Comparison of ENCODE assay signal across 21 mouse cellular contexts in genomic region chr2:67488465-67489127, GRCm38 (mm10). TPM values are rescaled to one million over a fixed set of nuclear protein-coding genes. Genes with fewer than 3 reads are reported as not detected.
A peak's percentile ranks its signal among the peaks of the same experiment; 100 is the strongest.
DNase-seq lines count a peak whose midpoint lies in the region; ATAC-seq lines count a peak whose summit lies in the region.
"Had no signal": no experiment of that assay in that cellular context is flagged by ENCODE, and none has a peak within 500 bp of the region (broad histone marks: within the 10 kb centered on the region; RNA-seq: fewer than 3 reads in every experiment).

No protein-coding gene starts in this region.

- no peak overlapping the region for H3K4me3 ChIP-seq in neural tube, embryonic 12.5 days
- H3K4me3 ChIP-seq in neural tube, embryonic 15.5 days (replicated peaks), result no peak overlapping the region
- no peak overlapping the region for H3K4me3 ChIP-seq in forebrain, embryonic 14.5 days (ENCODE audit: low read depth, low read length)
- H3K4me3 ChIP-seq in midbrain, embryonic 11.5 days (ENCODE audit: low read depth, low read length), result no peak overlapping the region
- H3K4me3 ChIP-seq: limb, embryonic 13.5 days; liver, embryonic 15.5 days had no signal

- H3K36me3 ChIP-seq in neural tube, embryonic 12.5 days, result no peaks in the 10 kb centered on the region
- no peaks in the 10 kb centered on the region for H3K36me3 ChIP-seq in neural tube, embryonic 15.5 days
- H3K36me3 ChIP-seq in forebrain, embryonic 14.5 days (ENCODE audit: control insufficient read depth, insufficient read depth, low read length), result no peaks in the 10 kb centered on the region
- no peaks in the 10 kb centered on the region for H3K36me3 ChIP-seq in midbrain, embryonic 11.5 days (ENCODE audit: control insufficient read depth, insufficient read depth, low read length)
- H3K36me3 ChIP-seq: G1E; limb, embryonic 13.5 days; liver, embryonic 15.5 days had no signal

- H3K9me3 ChIP-seq in neural tube, embryonic 12.5 days, result no peaks in the 10 kb centered on the region
- no peaks in the 10 kb centered on the region for H3K9me3 ChIP-seq in neural tube, embryonic 15.5 days (replicated peaks)
- no peaks in the 10 kb centered on the region for H3K9me3 ChIP-seq in forebrain, embryonic 14.5 days (replicated peaks; ENCODE audit: control insufficient read depth, low read length)
- H3K9me3 ChIP-seq in midbrain, embryonic 11.5 days (ENCODE audit: control insufficient read depth, low read length), result no peaks in the 10 kb centered on the region
- H3K9me3 ChIP-seq: limb, embryonic 13.5 days; liver, embryonic 15.5 days had no signal

- peak; percentile 48 for DNase-seq in forebrain, embryonic 14.5 days (ENCODE audit: low spot score)
- DNase-seq in midbrain, embryonic 11.5 days (ENCODE audit: low spot score, missing footprints), result no peak
- DNase-seq in cerebellum, postnatal 14 days, result no peak
- no peak for DNase-seq in left cerebral cortex, adult 18-20 months (ENCODE audit: low spot score in 2 of 2)
- DNase-seq in right cerebral cortex, postnatal 4 days, result no peak
- DNase-seq: adrenal gland, postnatal 14 days; cerebellum, adult 8-10 months; heart, postnatal 14 days; lung, postnatal 14 days; right cerebral cortex, postnatal 14 days had no signal

- 18% methylated on average over 11 of the region's 11 CpGs for WGBS in neural tube, embryonic 12.5 days
- 23% methylated on average over 11 of the region's 11 CpGs for WGBS in neural tube, embryonic 15.5 days
- WGBS in forebrain, embryonic 14.5 days, result 11% methylated on average over 11 of the region's 11 CpGs
- WGBS in midbrain, embryonic 11.5 days, result 27% methylated on average over 11 of the region's 11 CpGs

- no peak overlapping the region for H3K27ac ChIP-seq in neural tube, embryonic 12.5 days
- H3K27ac ChIP-seq in neural tube, embryonic 15.5 days (replicated peaks), result no peak overlapping the region
- H3K27ac ChIP-seq in forebrain, embryonic 14.5 days (ENCODE audit: low read depth, low read length), result no peak overlapping the region
- no peak overlapping the region for H3K27ac ChIP-seq in midbrain, embryonic 11.5 days (ENCODE audit: low read depth, low read length)
- H3K27ac ChIP-seq: limb, embryonic 13.5 days; liver, embryonic 15.5 days had no signal

- no peak overlapping the region for H3K9ac ChIP-seq in neural tube, embryonic 12.5 days
- no peak overlapping the region for H3K9ac ChIP-seq in neural tube, embryonic 15.5 days (replicated peaks)
- H3K9ac ChIP-seq in forebrain, embryonic 14.5 days (ENCODE audit: low read length), result no peak overlapping the region
- no peak overlapping the region for H3K9ac ChIP-seq in midbrain, embryonic 11.5 days (ENCODE audit: low read length)
- H3K9ac ChIP-seq: limb, embryonic 13.5 days; liver, embryonic 15.5 days had no signal

- no peaks in the 10 kb centered on the region for H3K27me3 ChIP-seq in neural tube, embryonic 12.5 days (replicated peaks)
- H3K27me3 ChIP-seq in neural tube, embryonic 15.5 days (replicated peaks), result no peaks in the 10 kb centered on the region
- no peaks in the 10 kb centered on the region for H3K27me3 ChIP-seq in forebrain, embryonic 14.5 days (replicated peaks; ENCODE audit: control insufficient read depth, insufficient read depth, low read length)
- no peaks in the 10 kb centered on the region; the same call in 1 of the 2 replicates for H3K27me3 ChIP-seq in midbrain, embryonic 11.5 days (ENCODE audit: control insufficient read depth, insufficient read depth, low read length)
- H3K27me3 ChIP-seq: limb, embryonic 13.5 days; liver, embryonic 15.5 days had no signal

- H3K4me1 ChIP-seq in neural tube, embryonic 12.5 days, result peaks cover 12% of the 10 kb centered on the region; the same call in 1 of the 2 replicates
- peaks cover 7% of the 10 kb centered on the region; the same call in 1 of the 2 replicates for H3K4me1 ChIP-seq in neural tube, embryonic 15.5 days
- no peaks in the 10 kb centered on the region; the same call in 1 of the 2 replicates for H3K4me1 ChIP-seq in forebrain, embryonic 14.5 days (ENCODE audit: control insufficient read depth, insufficient read depth, low read length)
- H3K4me1 ChIP-seq in midbrain, embryonic 11.5 days (ENCODE audit: control insufficient read depth, insufficient read depth, low read length), result no peaks in the 10 kb centered on the region; the same call in 1 of the 2 replicates
- H3K4me1 ChIP-seq: liver, embryonic 15.5 days had no signal

- peak; percentile 54; the same call in 1 of the 2 replicates for ATAC-seq in neural tube, embryonic 12.5 days (ENCODE audit: low FRiP score, low read depth)
- no peak for ATAC-seq in neural tube, embryonic 15.5 days (ENCODE audit: low FRiP score)
- peak; percentile 28; the same call in 1 of the 2 replicates for ATAC-seq in forebrain, embryonic 14.5 days
- peak; percentile 62 for ATAC-seq in midbrain, embryonic 11.5 days (ENCODE audit: low FRiP score)
- ATAC-seq: intestine, embryonic 16.5 days had no signal

- peak overlapping the region; percentile 27; the same call in 1 of the 2 replicates for H3K4me2 ChIP-seq in neural tube, embryonic 12.5 days (replicated peaks)
- H3K4me2 ChIP-seq in neural tube, embryonic 15.5 days, result no peak overlapping the region
- no peak overlapping the region; the same call in 1 of the 2 replicates for H3K4me2 ChIP-seq in forebrain, embryonic 14.5 days (ENCODE audit: low read length)
- no peak overlapping the region for H3K4me2 ChIP-seq in midbrain, embryonic 11.5 days
- H3K4me2 ChIP-seq: limb, embryonic 13.5 days; liver, embryonic 15.5 days had no signal

RNA-seq across cellular contexts. Expression of gene Xirp2, which starts 42.8 kb away (rescaled TPM):
- not detected in 2 replicates for polyA plus RNA-seq in neural tube, embryonic 12.5 days (2016; fragmentation: Nextera tagmentation; extraction: Ambion mirVana)
- 0.05 TPM in 1 of 2 replicates, not detected in the other for polyA plus RNA-seq in neural tube, embryonic 15.5 days (2015; fragmentation: Nextera tagmentation; extraction: Ambion mirVana)
- polyA plus RNA-seq in forebrain, embryonic 14.5 days (2014; fragmentation: Nextera tagmentation; extraction: Ambion mirVana), result not detected in 2 replicates
- polyA plus RNA-seq in midbrain, embryonic 11.5 days (2014; fragmentation: Nextera tagmentation; extraction: Ambion mirVana), result not detected in 2 replicates
- under 1 TPM; 0.05 to 0.07 TPM for total RNA-seq in left cerebral cortex, adult 18-20 months (2021)
- total RNA-seq: adrenal gland, postnatal 14 days had no signal
- polyA plus RNA-seq: G1E; intestine, embryonic 16.5 days; kidney, embryonic 16.5 days; limb, embryonic 13.5 days had no signal

RNA-seq across cellular contexts. Expression of gene Gm26727, which starts 55.6 kb away (rescaled TPM):
- not detected in 2 replicates for polyA plus RNA-seq in neural tube, embryonic 12.5 days (2016; fragmentation: Nextera tagmentation; extraction: Ambion mirVana)
- not detected in 2 replicates for polyA plus RNA-seq in neural tube, embryonic 15.5 days (2015; fragmentation: Nextera tagmentation; extraction: Ambion mirVana)
- not detected in 2 replicates for polyA plus RNA-seq in forebrain, embryonic 14.5 days (2014; fragmentation: Nextera tagmentation; extraction: Ambion mirVana)
- polyA plus RNA-seq in midbrain, embryonic 11.5 days (2014; fragmentation: Nextera tagmentation; extraction: Ambion mirVana), result not detected in 2 replicates
- not detected for total RNA-seq in left cerebral cortex, adult 18-20 months (2021)
- total RNA-seq: adrenal gland, postnatal 14 days; G1E; gastrocnemius, adult 18-20 months; heart, adult 8-10 months; heart, postnatal 14 days; layer of hippocampus, adult 8-10 months; left cerebral cortex, adult 8-10 months had no signal
- polyA plus RNA-seq: G1E; intestine, embryonic 16.5 days; kidney, embryonic 16.5 days; limb, embryonic 13.5 days; liver, embryonic 15.5 days had no signal
